Mouse (Mus musculus): ENCODE measurements around the gene Sh2b1. TPM values are rescaled to one million over a fixed set of nuclear protein-coding genes. Genes with fewer than 3 reads are reported as not detected.

The Sh2b1 gene
- polyA plus RNA-seq, 1 experiment, result 43.8 TPM

DNA sequence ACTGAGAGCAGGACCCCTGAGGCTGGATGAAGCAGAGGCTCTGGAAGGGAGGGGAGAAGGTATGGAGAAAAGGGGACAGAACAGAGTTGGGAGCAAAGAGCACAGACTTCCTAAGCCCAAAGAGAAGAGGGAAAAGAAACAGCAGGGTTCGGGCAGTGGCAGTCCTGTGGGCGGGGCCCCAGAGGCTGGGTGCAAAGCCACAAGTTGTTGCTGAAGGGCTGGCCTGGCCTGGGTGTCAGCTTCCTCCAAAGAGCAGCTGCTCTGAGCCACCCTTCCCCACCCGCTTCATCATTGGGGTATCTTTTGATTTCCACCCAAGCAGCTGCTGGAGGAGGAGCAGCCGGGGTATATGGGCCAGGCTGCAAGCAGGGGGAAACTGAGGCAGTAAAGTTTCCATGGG is 11.1 kb downstream of the Sh2b1 start:
- H3K9ac ChIP-seq (ENCODE audit: low read depth, poor library complexity, severe bottlenecking), result no peak overlapping the region
- no peak overlapping the region for H3K4me3 ChIP-seq (ENCODE audit: low read depth, low read length)
- H3K36me3 ChIP-seq (ENCODE audit: control insufficient read depth, insufficient read depth, low read length, poor library complexity, severe bottlenecking), result peaks cover 6% of the 10 kb centered on the region
- no peaks in the 10 kb centered on the region for H3K27me3 ChIP-seq (ENCODE audit: control insufficient read depth, insufficient read depth, low read length, poor library complexity, severe bottlenecking)
- H3K27ac ChIP-seq (ENCODE audit: insufficient read depth, low read length), result no peak overlapping the region
- no peak for TF ChIP-seq EP300 (IDR thresholded peaks at IDR 0.05; ENCODE audit: insufficient read depth, low read depth, low read length)
- TF ChIP-seq CTCF (IDR thresholded peaks at IDR 0.05; ENCODE audit: low read depth, low read length), result no peak
- TF ChIP-seq POLR2A (IDR thresholded peaks at IDR 0.05; ENCODE audit: insufficient read depth, low read length), result no peak
- peaks cover 3% of the 10 kb centered on the region for H3K4me1 ChIP-seq (ENCODE audit: control insufficient read depth, insufficient read depth, low read length)
- H3K9me3 ChIP-seq (replicated peaks; ENCODE audit: control insufficient read depth, insufficient read depth, low read length, poor library complexity, severe bottlenecking), result no peaks in the 10 kb centered on the region

DNA sequence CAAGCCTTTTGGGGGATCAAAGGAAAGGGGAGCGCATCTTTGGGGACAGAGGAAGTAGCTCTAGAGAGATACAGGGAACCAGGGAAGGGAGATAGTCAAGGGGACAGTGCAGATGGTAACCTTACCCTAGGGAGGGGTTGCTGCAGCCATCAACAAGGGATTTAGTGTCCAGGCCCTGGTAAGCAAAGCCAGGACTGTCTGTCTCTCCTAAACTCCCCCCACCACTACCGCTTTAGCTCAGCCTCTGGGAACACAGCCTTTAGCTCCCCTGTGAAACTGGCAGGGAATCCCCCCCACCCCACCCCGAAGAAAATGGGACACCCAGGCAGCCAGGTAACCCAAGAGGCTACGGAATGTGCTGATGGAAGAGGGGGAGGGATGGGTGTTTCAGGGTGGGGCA is 11.7 kb downstream of the Sh2b1 start:
- no peak for TF ChIP-seq POLR2A (IDR thresholded peaks at IDR 0.05; ENCODE audit: insufficient read depth, low read length)
- TF ChIP-seq EP300 (IDR thresholded peaks at IDR 0.05; ENCODE audit: insufficient read depth, low read depth, low read length), result no peak
- no peak for TF ChIP-seq CTCF (IDR thresholded peaks at IDR 0.05; ENCODE audit: low read depth, low read length)
- Histone ChIP-seq H3K9me3 (replicated peaks; ENCODE audit: control insufficient read depth, insufficient read depth, low read length, poor library complexity, severe bottlenecking) (no peaks in the 10 kb centered on the region), H3K36me3 (ENCODE audit: control insufficient read depth, insufficient read depth, low read length, poor library complexity, severe bottlenecking) (peaks cover 3% of the 10 kb centered on the region), H3K9ac (ENCODE audit: low read depth, poor library complexity, severe bottlenecking) (no peak overlapping the region), H3K4me1 (ENCODE audit: control insufficient read depth, insufficient read depth, low read length) (peaks cover 3% of the 10 kb centered on the region), H3K4me3 (ENCODE audit: low read depth, low read length) (no peak overlapping the region), H3K27ac (ENCODE audit: insufficient read depth, low read length) (no peak overlapping the region), H3K27me3 (ENCODE audit: control insufficient read depth, insufficient read depth, low read length, poor library complexity, severe bottlenecking) (no peaks in the 10 kb centered on the region)

DNA sequence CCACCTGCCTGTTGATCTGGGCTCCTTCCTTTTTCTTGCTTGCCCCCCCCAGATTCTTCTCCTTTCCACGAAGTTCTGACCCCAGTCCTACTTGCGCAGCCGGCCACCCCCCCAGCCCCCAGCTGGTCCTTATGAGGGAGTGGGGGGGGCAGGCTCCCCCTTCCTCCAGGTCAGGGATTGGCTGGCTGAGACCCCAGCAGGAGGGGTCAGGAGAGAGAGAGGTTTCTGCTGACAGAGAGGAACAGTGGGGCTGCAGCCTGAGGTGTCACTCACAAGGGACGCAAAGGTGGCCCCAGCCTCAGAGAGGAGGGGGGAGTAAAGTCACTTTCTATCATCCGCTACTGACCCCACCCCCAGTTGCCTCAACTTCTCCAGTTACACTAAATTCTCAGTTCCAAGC is 12.2 kb downstream of the Sh2b1 start, which contains the start of gene Atp2a1:
Atp2a1 (minus strand) TSS at position 105 of the 400 bp plus-strand sequence.
- TF ChIP-seq EP300 (IDR thresholded peaks at IDR 0.05; ENCODE audit: insufficient read depth, low read depth, low read length) (no peak), CTCF (IDR thresholded peaks at IDR 0.05; ENCODE audit: low read depth, low read length) (no peak), POLR2A (IDR thresholded peaks at IDR 0.05; ENCODE audit: insufficient read depth, low read length) (no peak)
- H3K4me1 ChIP-seq (ENCODE audit: control insufficient read depth, insufficient read depth, low read length), result peaks cover 3% of the 10 kb centered on the region
- H3K9ac ChIP-seq (ENCODE audit: low read depth, poor library complexity, severe bottlenecking), result no peak within 1 kb of the TSS
- no peaks in the 10 kb centered on the region for H3K27me3 ChIP-seq (ENCODE audit: control insufficient read depth, insufficient read depth, low read length, poor library complexity, severe bottlenecking)
- H3K4me3 ChIP-seq (ENCODE audit: low read depth, low read length), result no peak within 1 kb of the TSS
- H3K9me3 ChIP-seq (replicated peaks; ENCODE audit: control insufficient read depth, insufficient read depth, low read length, poor library complexity, severe bottlenecking), result no peaks in the 10 kb centered on the region
- no peak within 1 kb of the TSS for H3K27ac ChIP-seq (ENCODE audit: insufficient read depth, low read length)
- peaks cover 3% of the 10 kb centered on the region; the same call in 1 of the 2 replicates for H3K36me3 ChIP-seq (ENCODE audit: control insufficient read depth, insufficient read depth, low read length, poor library complexity, severe bottlenecking)

DNA sequence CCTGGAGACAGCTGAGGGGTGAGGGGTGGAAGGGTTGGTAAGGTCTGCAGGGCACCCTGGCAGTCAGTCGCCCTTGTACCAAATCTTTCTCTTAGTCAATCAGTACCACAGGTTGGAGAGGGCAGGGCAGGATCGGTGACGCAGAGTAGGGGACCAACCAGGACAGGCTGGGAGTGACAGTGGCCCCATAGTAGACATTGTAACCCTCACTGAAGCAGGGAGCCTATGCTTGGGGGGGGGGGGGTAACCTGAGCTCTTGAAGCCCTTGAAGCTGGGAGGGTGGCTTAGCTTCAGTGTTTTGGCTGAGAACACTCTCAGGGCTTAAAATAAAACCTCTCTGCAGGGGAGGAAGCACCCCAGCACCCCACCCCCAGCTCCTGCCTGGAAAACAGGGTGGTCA is 13.6 kb downstream of the Sh2b1 start:
- Histone ChIP-seq H3K9ac (ENCODE audit: low read depth, poor library complexity, severe bottlenecking) (no peak overlapping the region), H3K27me3 (ENCODE audit: control insufficient read depth, insufficient read depth, low read length, poor library complexity, severe bottlenecking) (no peaks in the 10 kb centered on the region), H3K4me3 (ENCODE audit: low read depth, low read length) (no peak overlapping the region), H3K27ac (ENCODE audit: insufficient read depth, low read length) (no peak overlapping the region), H3K4me1 (ENCODE audit: control insufficient read depth, insufficient read depth, low read length) (peaks cover 3% of the 10 kb centered on the region), H3K9me3 (replicated peaks; ENCODE audit: control insufficient read depth, insufficient read depth, low read length, poor library complexity, severe bottlenecking) (no peaks in the 10 kb centered on the region), H3K36me3 (ENCODE audit: control insufficient read depth, insufficient read depth, low read length, poor library complexity, severe bottlenecking) (no peaks in the 10 kb centered on the region)
- TF ChIP-seq EP300 (IDR thresholded peaks at IDR 0.05; ENCODE audit: insufficient read depth, low read depth, low read length) (no peak), CTCF (IDR thresholded peaks at IDR 0.05; ENCODE audit: low read depth, low read length) (no peak), POLR2A (IDR thresholded peaks at IDR 0.05; ENCODE audit: insufficient read depth, low read length) (no peak)

DNA sequence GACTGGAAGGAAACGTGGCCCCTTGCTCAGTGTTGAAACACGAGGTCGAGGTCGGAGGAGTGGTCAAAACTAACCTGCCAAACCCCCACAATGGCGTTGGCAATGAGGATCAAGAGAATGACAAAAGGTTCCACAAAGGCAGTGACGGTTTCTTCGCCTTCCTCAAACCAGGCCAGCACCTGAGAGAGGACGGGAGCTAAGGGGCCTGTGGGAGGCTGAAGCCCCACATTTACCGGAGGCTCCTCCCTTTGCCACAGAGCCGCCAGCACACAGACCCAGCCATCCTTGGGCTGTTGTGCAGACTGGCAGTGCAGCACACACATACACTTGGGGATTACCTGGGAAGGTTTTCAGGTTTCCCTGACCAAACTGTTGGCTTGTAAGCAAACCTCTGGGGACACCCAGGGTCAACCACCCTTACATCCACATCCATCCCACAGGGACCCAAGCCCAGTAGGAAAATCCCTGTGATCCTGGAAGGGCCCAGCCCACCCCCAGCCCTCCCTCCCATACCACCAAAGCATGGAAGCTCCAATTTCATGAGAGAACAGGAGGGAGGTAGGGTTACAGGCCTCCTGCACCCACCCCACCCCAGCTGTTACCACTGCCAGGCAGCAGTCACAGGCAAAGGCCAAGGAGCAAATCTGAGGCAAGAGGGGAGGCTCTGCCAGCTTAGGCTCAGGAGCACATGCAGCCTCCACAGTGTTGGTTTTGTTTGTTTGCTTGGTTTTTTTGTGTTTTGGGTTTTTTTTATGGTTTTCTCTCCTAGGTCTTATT is 14.4 kb downstream of the Sh2b1 start:
- H3K36me3 ChIP-seq (ENCODE audit: control insufficient read depth, insufficient read depth, low read length, poor library complexity, severe bottlenecking), result no peaks in the 10 kb centered on the region
- no peaks in the 10 kb centered on the region for H3K27me3 ChIP-seq (ENCODE audit: control insufficient read depth, insufficient read depth, low read length, poor library complexity, severe bottlenecking)
- no peak overlapping the region for H3K4me3 ChIP-seq (ENCODE audit: low read depth, low read length)
- H3K9me3 ChIP-seq (replicated peaks; ENCODE audit: control insufficient read depth, insufficient read depth, low read length, poor library complexity, severe bottlenecking), result no peaks in the 10 kb centered on the region
- no peak overlapping the region for H3K9ac ChIP-seq (ENCODE audit: low read depth, poor library complexity, severe bottlenecking)
- TF ChIP-seq EP300 (IDR thresholded peaks at IDR 0.05; ENCODE audit: insufficient read depth, low read depth, low read length), result no peak
- no peak for TF ChIP-seq CTCF (IDR thresholded peaks at IDR 0.05; ENCODE audit: low read depth, low read length)
- no peak for TF ChIP-seq POLR2A (IDR thresholded peaks at IDR 0.05; ENCODE audit: insufficient read depth, low read length)
- H3K4me1 ChIP-seq (ENCODE audit: control insufficient read depth, insufficient read depth, low read length), result peaks cover 3% of the 10 kb centered on the region
- H3K27ac ChIP-seq (ENCODE audit: insufficient read depth, low read length), result no peak overlapping the region

DNA sequence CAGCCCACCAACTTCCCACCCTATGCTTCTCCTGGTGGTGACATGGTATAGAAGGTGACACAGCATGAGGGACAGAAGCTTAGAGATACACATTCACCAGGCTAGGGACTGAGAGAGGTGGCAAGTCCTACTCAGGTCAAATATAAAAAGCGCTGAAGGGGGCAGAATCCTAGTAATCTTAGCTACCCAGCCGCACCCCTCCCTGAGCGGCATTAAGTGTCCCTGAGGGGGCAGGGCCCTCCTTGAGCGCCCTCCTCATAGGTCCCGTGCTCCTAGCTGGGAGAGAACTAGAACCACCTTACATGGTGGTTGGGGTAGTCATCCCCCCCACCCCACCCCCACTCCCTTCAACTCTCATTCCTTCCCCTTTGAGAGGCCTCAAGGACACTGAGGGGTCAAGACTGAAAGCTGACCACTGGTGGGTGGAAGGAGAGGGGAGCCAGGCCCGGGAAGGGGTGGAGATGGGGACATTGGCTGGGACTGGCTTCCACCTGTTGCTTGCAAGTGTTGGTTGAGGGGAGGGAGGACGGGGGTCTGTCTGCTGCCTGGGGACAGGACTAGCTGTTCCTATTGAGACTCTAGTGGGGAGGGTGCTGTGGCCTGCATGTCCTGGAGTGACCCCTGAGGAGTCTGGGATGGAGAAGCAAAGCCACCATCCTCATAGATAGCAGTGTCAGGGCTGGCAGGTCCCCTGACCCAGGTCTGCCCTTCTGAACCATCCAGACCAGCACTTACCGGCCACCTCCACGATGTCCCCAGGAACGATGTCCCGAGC is 16.2 kb downstream of the Sh2b1 start:
- Histone ChIP-seq H3K27me3 (ENCODE audit: control insufficient read depth, insufficient read depth, low read length, poor library complexity, severe bottlenecking) (no peaks in the 10 kb centered on the region), H3K9ac (ENCODE audit: low read depth, poor library complexity, severe bottlenecking) (no peak overlapping the region), H3K4me1 (ENCODE audit: control insufficient read depth, insufficient read depth, low read length) (no peaks in the 10 kb centered on the region), H3K27ac (ENCODE audit: insufficient read depth, low read length) (no peak overlapping the region), H3K9me3 (replicated peaks; ENCODE audit: control insufficient read depth, insufficient read depth, low read length, poor library complexity, severe bottlenecking) (no peaks in the 10 kb centered on the region), H3K4me3 (ENCODE audit: low read depth, low read length) (no peak overlapping the region), H3K36me3 (ENCODE audit: control insufficient read depth, insufficient read depth, low read length, poor library complexity, severe bottlenecking) (no peaks in the 10 kb centered on the region)
- no peak for TF ChIP-seq CTCF (IDR thresholded peaks at IDR 0.05; ENCODE audit: low read depth, low read length)
- no peak for TF ChIP-seq EP300 (IDR thresholded peaks at IDR 0.05; ENCODE audit: insufficient read depth, low read depth, low read length)
- no peak for TF ChIP-seq POLR2A (IDR thresholded peaks at IDR 0.05; ENCODE audit: insufficient read depth, low read length)

Measured in ES-Bruce4 (cell line).